Mouse (Mus musculus): ENCODE data around the gene Ina.
A peak's percentile ranks its signal among the peaks of the same experiment; 100 is the strongest.
"Not testable (repeated sequence)": the region's sequence is repeated elsewhere in the genome, so short reads cannot be mapped to it uniquely, and the experiment has no call there.

The Ina gene

DNA sequence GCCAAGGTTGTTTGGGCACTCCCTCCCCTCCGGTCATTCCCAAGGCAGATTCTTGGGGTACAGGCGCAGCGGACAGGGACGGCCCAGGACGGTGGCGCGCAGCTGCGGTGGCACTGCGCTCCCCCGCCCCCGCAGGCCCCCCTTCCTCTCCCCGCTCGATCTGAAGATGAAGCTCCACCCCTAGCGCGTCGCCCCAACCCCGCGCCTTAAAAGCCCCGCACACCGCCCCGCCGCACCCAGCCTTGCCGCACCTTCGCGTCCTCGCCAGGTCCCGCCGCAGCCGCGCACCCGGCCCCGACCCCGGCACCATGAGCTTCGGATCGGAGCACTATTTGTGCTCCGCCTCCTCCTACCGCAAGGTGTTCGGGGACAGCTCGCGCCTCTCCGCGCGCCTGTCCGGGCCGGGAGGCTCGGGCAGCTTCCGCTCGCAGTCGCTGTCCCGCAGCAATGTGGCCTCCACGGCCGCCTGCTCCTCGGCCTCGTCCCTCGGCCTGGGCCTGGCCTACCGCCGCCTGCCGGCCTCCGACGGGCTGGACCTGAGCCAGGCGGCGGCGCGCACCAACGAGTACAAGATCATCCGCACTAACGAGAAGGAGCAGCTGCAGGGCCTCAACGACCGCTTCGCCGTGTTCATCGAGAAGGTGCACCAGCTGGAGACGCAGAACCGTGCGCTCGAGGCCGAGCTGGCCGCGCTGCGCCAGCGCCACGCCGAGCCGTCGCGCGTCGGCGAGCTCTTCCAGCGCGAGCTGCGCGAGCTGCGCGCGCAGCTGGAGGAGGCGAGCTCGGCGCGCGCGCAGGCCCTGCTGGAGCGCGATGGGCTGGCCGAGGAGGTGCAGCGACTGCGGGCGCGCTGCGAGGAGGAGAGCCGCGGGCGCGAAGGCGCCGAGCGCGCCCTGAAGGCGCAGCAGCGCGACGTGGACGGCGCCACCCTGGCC is at the start of gene Ina, which contains the start of gene Nt5c2:
TSS of gene Ina (plus strand) at position 252 of the 935 bp plus-strand sequence.
TSS of gene Nt5c2 (minus strand) at position 707 of the 935 bp plus-strand sequence.
- DNase-seq (ENCODE audit: low spot score), result peak; percentile 83

DNA sequence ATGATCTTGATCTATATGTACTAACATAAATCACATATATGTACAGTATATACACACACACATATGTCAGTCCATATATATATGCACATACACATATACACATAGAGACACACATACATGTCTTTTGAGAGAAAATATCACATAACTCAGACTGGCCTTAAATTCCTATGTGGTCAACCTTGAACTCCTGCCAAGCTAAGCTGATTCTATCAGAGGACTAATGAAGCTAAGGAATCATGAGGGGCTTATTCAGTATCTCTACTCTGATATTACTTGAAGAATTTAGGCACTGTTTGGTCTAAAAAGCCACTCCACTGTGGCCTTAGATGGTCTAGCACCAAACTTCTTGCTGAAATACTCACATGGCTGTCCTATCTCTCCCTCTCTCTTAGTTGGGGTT is 49.0 kb upstream of the Ina start:
- DNase-seq (ENCODE audit: low spot score), result no peak

- no peak for DNase-seq (ENCODE audit: low spot score)
These were observed 48.2 kb upstream of the Ina start for GRCm38 (mm10) chr19:46966330-46966729.

DNA sequence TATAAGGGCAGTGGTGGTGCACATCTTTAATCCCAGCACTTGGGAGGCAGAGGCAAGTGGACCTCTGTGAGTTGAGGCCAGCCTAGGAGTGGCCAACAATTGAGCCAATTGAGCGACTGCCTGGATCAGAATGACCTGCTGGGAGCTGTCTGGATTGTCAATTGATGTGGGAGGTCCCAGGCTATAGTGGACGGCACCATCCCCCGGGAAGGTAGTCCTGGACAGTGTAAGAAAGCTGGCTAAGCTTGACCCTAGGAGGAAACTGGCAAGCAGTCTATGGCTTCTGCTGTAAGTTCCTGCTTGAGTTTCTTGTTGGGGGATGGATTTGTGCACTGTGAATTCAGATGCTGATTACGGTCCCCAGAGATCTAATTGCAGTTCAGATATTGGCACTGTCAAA is 46.6 kb upstream of the Ina start:
- DNase-seq (ENCODE audit: low spot score), result no peak

GRCm38 (mm10) chr19:46968833-46969232 is 45.7 kb upstream of the Ina start:
- no peak for DNase-seq (ENCODE audit: low spot score)

DNA sequence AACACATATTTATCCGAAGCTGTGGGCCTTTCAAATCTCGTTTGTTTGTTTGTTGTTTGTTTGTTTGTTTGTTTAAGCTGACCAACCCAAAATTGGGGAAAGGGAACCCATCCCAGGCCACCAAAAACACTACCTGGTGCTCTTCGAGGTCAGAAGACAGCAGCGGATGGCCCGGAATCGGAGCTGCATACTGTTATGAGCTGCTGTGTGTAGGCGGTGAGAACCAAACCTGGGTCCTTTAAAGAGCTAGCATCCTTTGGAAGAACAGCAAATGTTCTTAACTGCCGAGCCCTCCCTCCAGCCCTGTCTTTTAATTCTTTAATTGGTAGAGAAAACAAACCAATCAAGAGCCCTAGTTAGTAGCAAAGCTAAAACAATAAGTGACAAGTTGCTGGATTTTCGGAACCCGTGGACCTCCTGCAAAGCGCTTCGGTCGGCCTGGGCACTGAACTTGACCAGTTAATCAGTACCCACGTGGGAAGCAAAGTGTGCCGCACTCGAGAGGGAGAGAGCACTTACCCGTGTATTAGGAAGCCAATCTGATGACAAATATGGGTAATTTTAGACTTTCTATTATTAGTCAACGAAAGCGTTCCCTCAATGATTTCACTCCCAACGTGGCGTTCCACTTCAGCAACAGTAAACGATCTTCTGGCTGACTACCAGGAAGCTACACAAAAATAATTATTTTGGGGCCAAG is 45.1 kb upstream of the Ina start:
- DNase-seq (ENCODE audit: low spot score), result no peak

- no peak for DNase-seq (ENCODE audit: low spot score)
These were observed 44.3 kb upstream of the Ina start for GRCm38 (mm10) chr19:46970121-46970729.

DNA sequence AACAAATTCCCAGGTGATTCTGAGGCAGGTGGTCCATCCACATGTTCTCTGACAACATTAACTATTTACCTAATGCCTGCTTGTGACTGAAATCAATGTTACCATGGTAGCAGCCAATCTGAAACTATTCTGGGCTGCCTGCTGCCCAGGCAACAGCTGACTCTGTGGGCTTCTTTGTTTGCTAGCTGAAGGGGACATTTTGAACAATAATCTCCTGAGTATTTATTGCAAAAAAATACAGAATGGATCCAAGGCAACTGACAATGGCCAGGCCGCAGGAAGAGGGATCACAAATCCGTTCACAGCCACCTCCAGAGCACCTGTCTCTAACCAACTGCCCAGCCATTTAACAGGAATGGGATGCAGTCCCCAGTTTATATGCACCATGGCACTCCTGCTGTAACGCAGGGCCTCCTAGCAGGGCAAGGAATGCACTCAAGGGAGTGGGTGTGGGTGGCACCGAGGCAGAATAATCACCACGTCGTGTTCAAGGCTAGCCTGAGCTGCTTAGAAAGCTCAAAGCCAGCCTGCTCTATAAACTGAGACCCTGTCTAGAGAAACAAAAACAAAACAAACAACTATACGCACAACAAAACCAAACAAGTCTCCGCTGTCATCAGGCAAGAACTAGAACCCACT is 43.3 kb upstream of the Ina start:
- peak; percentile 51 for DNase-seq (ENCODE audit: low spot score)

DNA sequence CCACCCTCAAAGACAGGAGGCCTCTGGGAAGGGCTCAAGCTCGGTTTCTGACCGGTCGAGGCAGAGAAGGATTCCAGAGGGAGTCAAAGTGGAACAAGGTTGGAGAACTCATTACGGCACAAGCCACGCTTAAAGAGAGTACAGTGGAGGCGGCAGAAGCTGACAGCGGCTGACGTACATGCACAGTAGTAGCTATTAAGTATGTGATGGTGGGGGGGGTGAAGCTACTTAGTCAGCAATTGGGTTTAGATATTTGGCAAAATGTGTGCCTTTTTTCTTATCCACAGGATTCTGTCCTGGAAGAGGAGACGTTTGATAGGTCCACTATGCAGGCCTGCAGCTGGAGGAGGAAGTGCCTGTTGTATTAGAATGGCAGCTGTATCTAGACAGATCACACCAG is 42.8 kb upstream of the Ina start:
- DNase-seq (ENCODE audit: low spot score), result no peak

GRCm38 (mm10) chr19:46972159-46972558 is 42.3 kb upstream of the Ina start:
- DNase-seq (ENCODE audit: low spot score), result no peak

DNA sequence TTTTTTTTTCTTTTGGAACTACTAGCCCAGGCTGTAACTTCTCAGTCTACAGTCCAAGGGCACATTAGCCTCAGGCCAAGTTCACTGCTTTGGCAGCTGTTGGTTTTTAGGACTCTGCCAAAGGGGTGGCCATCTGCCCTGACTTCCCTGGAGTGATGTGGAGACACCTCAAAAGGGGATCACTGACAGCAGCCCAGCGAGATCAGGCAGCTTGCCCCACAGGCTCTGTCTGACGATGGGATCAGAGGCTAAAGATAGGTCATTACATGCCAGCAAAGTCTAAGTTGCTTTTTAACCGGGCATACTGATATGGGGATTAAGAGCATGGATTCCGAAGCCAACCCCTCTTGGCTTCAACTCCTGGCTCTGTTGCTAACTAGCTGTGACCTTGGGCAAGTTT is 38.9 kb upstream of the Ina start:
- no peak for DNase-seq (ENCODE audit: low spot score)

DNA sequence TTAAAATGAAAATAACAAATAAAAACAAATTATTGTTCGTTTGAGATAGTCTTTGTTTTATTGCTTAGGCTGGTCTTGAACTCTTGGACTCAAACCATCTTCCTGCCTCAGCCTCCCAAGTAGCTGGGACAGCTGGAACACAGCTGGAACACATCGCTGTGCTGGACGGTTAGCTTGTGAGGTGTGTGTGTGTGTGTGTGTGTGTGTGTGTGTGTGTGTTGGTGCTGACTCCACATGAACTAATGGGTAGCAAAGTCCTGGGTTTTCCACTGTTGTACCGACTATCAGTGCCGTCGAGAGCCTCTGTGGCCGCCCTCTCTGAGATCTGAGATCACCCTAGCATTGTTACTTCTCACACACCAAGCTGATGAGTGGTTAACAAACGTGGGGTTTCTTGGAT is 38.5 kb upstream of the Ina start:
- DNase-seq (ENCODE audit: low spot score), result no peak

DNA sequence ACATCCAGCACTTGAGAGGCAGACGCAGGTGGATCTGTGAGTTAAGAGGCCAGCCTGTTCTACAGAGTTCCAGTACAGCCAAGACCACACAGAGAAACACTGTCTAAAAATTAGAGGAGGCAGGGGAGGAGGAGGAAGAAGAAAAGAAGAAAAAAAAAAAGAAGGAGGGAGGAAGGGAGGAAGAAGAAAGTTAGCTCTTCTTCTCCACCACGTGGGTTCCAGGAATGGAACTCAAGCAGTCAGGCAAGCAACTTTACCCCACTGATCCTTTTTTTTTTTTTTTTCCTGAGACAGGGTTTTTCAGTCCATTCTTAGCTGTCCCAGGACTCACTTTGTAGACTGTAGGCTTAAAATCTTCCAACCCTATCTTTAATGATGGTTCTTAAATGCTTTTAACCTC is 37.8 kb upstream of the Ina start:
- DNase-seq (ENCODE audit: low spot score), result no peak

GRCm38 (mm10) chr19:46977460-46977859 is 37.0 kb upstream of the Ina start:
- DNase-seq (ENCODE audit: low spot score), result peak; percentile 55

DNA sequence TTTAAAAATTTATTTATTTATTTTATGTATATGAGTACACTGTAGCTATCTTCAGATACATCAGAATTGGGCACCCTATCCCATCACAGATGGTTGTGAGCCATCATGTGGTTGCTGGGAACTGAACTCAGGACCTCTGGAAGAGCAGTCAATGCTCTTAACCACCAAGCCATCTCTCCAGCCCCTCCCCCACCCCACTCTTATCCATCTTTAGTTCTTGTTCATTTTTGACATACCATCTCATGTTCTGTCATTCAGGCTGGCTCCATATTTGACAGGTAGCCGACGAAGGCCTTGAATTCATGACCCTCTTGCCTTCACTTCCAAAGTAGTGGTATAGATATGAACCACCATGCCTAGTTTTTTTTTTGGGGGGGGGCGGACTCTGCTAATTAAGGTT is 36.4 kb upstream of the Ina start:
- DNase-seq (ENCODE audit: low spot score), result not testable (repeated sequence)

DNA sequence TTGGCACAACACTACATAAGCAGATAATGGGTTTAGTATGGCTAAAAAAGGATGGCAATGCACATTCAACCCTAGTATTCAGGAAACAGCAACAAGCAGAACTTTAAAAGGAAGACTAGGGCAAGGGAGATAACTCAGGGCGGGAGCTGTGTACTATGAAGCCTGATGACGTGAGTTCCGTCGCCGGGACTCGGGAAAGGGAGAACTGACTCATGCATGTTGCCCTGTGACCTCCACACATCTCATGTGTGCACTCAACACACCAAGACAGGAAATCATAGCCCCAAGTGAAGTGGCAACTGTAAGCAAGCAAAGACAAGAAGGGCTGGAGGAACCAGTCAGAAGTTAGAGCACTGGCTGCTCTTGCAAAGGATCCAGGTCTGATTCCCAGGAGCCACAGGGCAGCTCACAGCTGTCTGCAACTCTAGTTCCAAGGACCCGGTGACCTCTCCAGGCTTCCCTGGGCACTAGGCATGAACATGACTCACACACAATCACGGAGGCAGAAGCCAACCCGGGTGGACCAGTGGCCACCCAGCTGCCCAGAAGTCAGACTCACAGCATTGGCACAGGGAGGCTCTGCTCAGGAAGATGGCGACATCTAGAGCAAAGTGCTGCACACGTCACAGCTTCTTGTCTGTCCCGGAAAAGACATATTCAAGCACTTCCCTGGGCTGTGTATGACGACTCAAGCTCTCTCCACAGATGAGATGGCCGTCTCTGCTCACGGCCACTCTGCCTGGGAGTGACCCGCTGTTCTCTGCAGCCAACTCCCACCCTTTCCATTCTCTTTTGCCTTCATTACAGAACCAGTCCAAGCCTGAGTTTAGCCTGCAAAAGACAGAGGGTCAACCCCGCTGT is 35.3 kb upstream of the Ina start:
- no peak for DNase-seq (ENCODE audit: low spot score)

DNA sequence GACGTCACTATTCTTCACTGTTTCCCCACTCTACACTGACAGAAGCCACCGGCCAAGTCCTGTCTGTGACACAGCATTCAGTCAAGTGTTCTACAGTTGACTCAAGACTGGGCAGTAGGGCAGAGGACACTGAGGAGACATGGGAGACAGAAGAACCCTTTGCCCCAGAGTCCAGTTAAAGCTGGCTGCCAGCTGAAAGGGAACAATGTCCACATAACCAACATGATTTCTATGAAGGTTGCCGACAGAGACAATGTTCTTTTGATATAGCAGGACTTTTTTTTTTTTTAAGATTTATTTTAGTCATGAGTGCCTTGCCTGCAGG is 34.8 kb upstream of the Ina start:
- DNase-seq (ENCODE audit: low spot score), result no peak

- DNase-seq (ENCODE audit: low spot score), result no peak
These were observed 33.0 kb upstream of the Ina start for GRCm38 (mm10) chr19:46981462-46981861.

DNA sequence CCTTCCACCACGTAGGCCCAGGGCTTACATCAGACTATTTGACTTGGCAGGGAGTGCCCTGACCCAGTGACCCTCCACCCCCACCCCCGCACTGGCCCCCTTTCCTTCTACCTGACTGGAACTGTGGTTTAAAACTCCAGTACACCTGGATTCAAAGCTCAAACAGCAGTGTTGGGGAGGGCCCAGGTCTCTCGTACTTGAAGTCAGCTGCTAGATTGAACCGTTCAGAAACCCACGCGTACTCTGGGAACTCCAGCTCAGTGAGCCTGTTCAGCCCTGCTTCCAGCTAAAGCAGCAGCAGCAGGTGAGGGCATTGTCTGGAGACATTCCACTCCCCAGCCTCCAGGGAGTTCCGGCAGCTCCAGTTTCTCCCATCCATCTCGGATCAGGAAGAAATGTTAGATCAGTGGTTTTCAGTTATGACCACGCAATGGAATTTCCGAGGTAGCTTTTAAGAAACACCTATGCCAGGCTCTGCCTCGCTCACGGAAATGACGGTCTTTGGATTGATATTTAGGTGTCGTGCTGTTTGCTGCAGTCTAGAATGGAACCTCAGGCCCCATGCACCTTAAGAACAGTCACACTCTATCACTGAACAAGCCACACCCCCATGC is 31.0 kb upstream of the Ina start:
- no peak for DNase-seq (ENCODE audit: low spot score)

- DNase-seq (ENCODE audit: low spot score), result no peak
These were observed 30.5 kb upstream of the Ina start for GRCm38 (mm10) chr19:46983966-46984380.

All from embryo, embryonic 10.5 days (tissue).